Mouse (Mus musculus) colon, adult 2 months (tissue): Measurements from ENCODE around the gene Bmp2k. TPM values are rescaled to one million over a fixed set of nuclear protein-coding genes. Genes with fewer than 3 reads are reported as not detected.

Source experiments
- polyA plus RNA-seq: library from polyadenylated mRNA; depleted of rRNA; stranded (reverse); fragments of >200 nt; gene quantifications from 2 replicates; pipeline ENCODE4 v1.2.3, GENCODE M21; 2012; rRNA removed

Gene Bmp2k
- 7.2 and 9.5 TPM in 2 replicates for polyA plus RNA-seq

GRCm38 (mm10) chr5:96997310-96997801 is at the start of gene Bmp2k:
TSS of gene Bmp2k (plus strand) at chr5:96997689.

GRCm38 (mm10) chr5:97111207-97111910 is 113.9 kb downstream of the Bmp2k start, which contains the start of gene Paqr3:
TSS of gene Paqr3 (minus strand) at chr5:97111596.

Other genes starting within 250 kb of the Bmp2k start
- 28.2 and 39.5 TPM in 2 replicates for gene Anxa3, start 204.3 kb upstream of the Bmp2k start, polyA plus RNA-seq
- gene Paqr3, start 113.9 kb downstream of the Bmp2k start, polyA plus RNA-seq: 1.5 and 2.6 TPM in 2 replicates